Mouse (Mus musculus) hindbrain, embryonic 11.5 days (tissue): ENCODE measurements at regions not wholly inside any gene's neighbourhood (a gene's known extent, or its start where the extent isn't known, plus 50 kb on each side); places are given as distances from the start of the nearest gene placed in this dataset.

Experiments
- ATAC-seq: fragments of 200-750 bp; cut with Nextera tagmentation; 2 replicates; pipeline ENCODE4 v1.8.0; 2017; ENCODE audit warnings: mild to moderate bottlenecking, moderate TSS enrichment, moderate library complexity; ENCODE audit not compliant: low FRiP score
- DNase-seq: peaks from one replicate; pipeline ENCODE4 v3.0.0-alpha.2; 2015; ENCODE audit warnings: low spot score
- H3K27ac ChIP-seq: fragments of 300-500 bp; sonication (generic); 2 replicates; pipeline ENCODE4 v1.5.1; 2014; ENCODE audit warnings: mild to moderate bottlenecking, low read depth, low read length
- H3K27me3 ChIP-seq: fragments of 300-500 bp; sonication (generic); 2 replicates; pipeline ENCODE4 v1.6.1; 2014; ENCODE audit warnings: mild to moderate bottlenecking, low read length, moderate library complexity, mixed read lengths; ENCODE audit not compliant: control insufficient read depth, insufficient read depth
- H3K36me3 ChIP-seq: fragments of 300-500 bp; sonication (generic); 2 replicates; pipeline ENCODE4 v1.6.1; 2014; ENCODE audit warnings: mild to moderate bottlenecking, low read length, moderate library complexity, mixed read lengths; ENCODE audit not compliant: control insufficient read depth, insufficient read depth
- H3K4me1 ChIP-seq: fragments of 300-500 bp; sonication (generic); replicated peaks from 2 replicates; pipeline ENCODE4 v1.6.1; 2014; ENCODE audit warnings: low read length, mixed read lengths; ENCODE audit not compliant: control insufficient read depth, insufficient read depth
- H3K4me2 ChIP-seq: fragments of 300-500 bp; sonication (generic); replicated peaks from 2 replicates; pipeline ENCODE4 v1.6.1; 2014; ENCODE audit warnings: mild to moderate bottlenecking, low read depth, low read length
- H3K4me3 ChIP-seq: fragments of 300-500 bp; sonication (generic); 2 replicates; pipeline ENCODE4 v1.5.1; 2014; ENCODE audit warnings: low read depth, low read length
- H3K9ac ChIP-seq: fragments of 300-500 bp; sonication (generic); 2 replicates; pipeline ENCODE4 v1.6.1; 2014; ENCODE audit warnings: low read depth, low read length
- H3K9me3 ChIP-seq: fragments of 300-500 bp; sonication (generic); 2 replicates; pipeline ENCODE4 v1.6.1; 2016; ENCODE audit warnings: low read length; ENCODE audit not compliant: control insufficient read depth
- WGBS: fragments of 180-500 bp; shearing (Covaris S2); extraction: QIAGEN DNeasy Blood & Tissue Kit; methylation state at CpG from one replicate; pipeline ENCODE4 v1.1.7; 2014; 5-methylcytosine and 5-hydroxymethylcytosine counted together

- Histone ChIP-seq H3K4me1 (no peaks in the 10 kb centered on the region), H3K4me3 (no peak overlapping the region), H3K9me3 (no peaks in the 10 kb centered on the region), H3K9ac (no peak overlapping the region), H3K4me2 (no peak overlapping the region), H3K27ac (no peak overlapping the region), H3K27me3 (no peaks in the 10 kb centered on the region), H3K36me3 (no peaks in the 10 kb centered on the region)
- ATAC-seq (no peak), DNase-seq (no peak)
- WGBS = 82% methylated on average over 4 of the region's 4 CpGs
These were observed 458.2 kb upstream of the Atp11b start for GRCm38 (mm10) chr3:35295746-35296145.

- ATAC-seq = no peak
- no peaks in the 10 kb centered on the region for H3K36me3 ChIP-seq
- no peak overlapping the region for H3K9ac ChIP-seq
- H3K27me3 ChIP-seq = no peaks in the 10 kb centered on the region
- H3K4me2 ChIP-seq = no peak overlapping the region
- no peaks in the 10 kb centered on the region for H3K4me1 ChIP-seq
- H3K4me3 ChIP-seq = no peak overlapping the region
- H3K27ac ChIP-seq = no peak overlapping the region
- no peak for DNase-seq
- peaks cover 4% of the 10 kb centered on the region; the same call in 1 of the 2 replicates for H3K9me3 ChIP-seq
These were observed 454.9 kb upstream of the Atp11b start for GRCm38 (mm10) chr3:35299036-35299435.

GRCm38 (mm10) chr3:35306013-35306412, 447.9 kb upstream of the Atp11b start:
- H3K9ac ChIP-seq = no peak overlapping the region
- peaks cover 4% of the 10 kb centered on the region; the same call in 1 of the 2 replicates for H3K9me3 ChIP-seq
- DNase-seq (no peak), ATAC-seq (no peak)
- no peak overlapping the region for H3K4me2 ChIP-seq
- no peak overlapping the region for H3K4me3 ChIP-seq
- H3K36me3 ChIP-seq = no peaks in the 10 kb centered on the region
- H3K27me3 ChIP-seq = no peaks in the 10 kb centered on the region
- H3K27ac ChIP-seq = no peak overlapping the region
- no peaks in the 10 kb centered on the region for H3K4me1 ChIP-seq
- 93% methylated on average over 4 of the region's 4 CpGs for WGBS

GRCm38 (mm10) chr3:35314177-35314576, 439.7 kb upstream of the Atp11b start:
- no peak overlapping the region for H3K9ac ChIP-seq
- no peak overlapping the region for H3K4me2 ChIP-seq

GRCm38 (mm10) chr3:35315162-35315561, 438.7 kb upstream of the Atp11b start:
- H3K27ac ChIP-seq = no peak overlapping the region
- ATAC-seq (no peak), DNase-seq (no peak)
- no peak overlapping the region for H3K4me3 ChIP-seq
- no peak overlapping the region for H3K4me2 ChIP-seq
- WGBS = 84% methylated on average over 6 of the region's 6 CpGs
- no peaks in the 10 kb centered on the region for H3K36me3 ChIP-seq
- H3K4me1 ChIP-seq = no peaks in the 10 kb centered on the region; the same call in 1 of the 2 replicates
- H3K9ac ChIP-seq = no peak overlapping the region
- H3K9me3 ChIP-seq = no peaks in the 10 kb centered on the region
- H3K27me3 ChIP-seq = no peaks in the 10 kb centered on the region

More at GRCm38 (mm10) chr3:35314177-35314576, 439.7 kb upstream of the Atp11b start:
- H3K4me3 ChIP-seq = no peak overlapping the region
- 80% methylated on average over 10 of the region's 10 CpGs for whole genome bisulfite sequencing
- H3K4me1 ChIP-seq = no peaks in the 10 kb centered on the region; the same call in 1 of the 2 replicates
- no peak for ATAC-seq
- H3K27me3 ChIP-seq = no peaks in the 10 kb centered on the region
- DNase-seq = no peak
- no peak overlapping the region for H3K27ac ChIP-seq
- no peaks in the 10 kb centered on the region for H3K9me3 ChIP-seq
- H3K36me3 ChIP-seq = no peaks in the 10 kb centered on the region

GRCm38 (mm10) chr3:35318348-35318747, 435.6 kb upstream of the Atp11b start:
- no peaks in the 10 kb centered on the region; the same call in none of the 2 replicates for H3K4me1 ChIP-seq
- no peaks in the 10 kb centered on the region for H3K27me3 ChIP-seq
- H3K36me3 ChIP-seq = no peaks in the 10 kb centered on the region
- H3K4me3 ChIP-seq = no peak overlapping the region
- no peak for DNase-seq
- WGBS = 70% methylated on average over 13 of the region's 13 CpGs
- no peak overlapping the region for H3K4me2 ChIP-seq
- no peaks in the 10 kb centered on the region for H3K9me3 ChIP-seq
- no peak overlapping the region for H3K27ac ChIP-seq
- no peak for ATAC-seq
- no peak overlapping the region for H3K9ac ChIP-seq

GRCm38 (mm10) chr3:35320844-35321393, 433.0 kb upstream of the Atp11b start:
- Histone ChIP-seq H3K36me3 (no peaks in the 10 kb centered on the region), H3K4me2 (no peak overlapping the region), H3K4me3 (no peak overlapping the region), H3K9me3 (no peaks in the 10 kb centered on the region), H3K9ac (no peak overlapping the region), H3K27me3 (no peaks in the 10 kb centered on the region), H3K27ac (no peak overlapping the region), H3K4me1 (peaks cover 2% of the 10 kb centered on the region; the same call in 1 of the 2 replicates)
- ATAC-seq (no peak), DNase-seq (no peak)
- whole genome bisulfite sequencing = 52% methylated on average over 7 of the region's 7 CpGs

- no peak for DNase-seq
- H3K4me3 ChIP-seq = no peak overlapping the region
- no peak for ATAC-seq
- H3K27me3 ChIP-seq = no peaks in the 10 kb centered on the region
- 38% methylated on average over 2 of the region's 2 CpGs for WGBS
- H3K36me3 ChIP-seq = no peaks in the 10 kb centered on the region
- no peak overlapping the region for H3K27ac ChIP-seq
- peaks cover 2% of the 10 kb centered on the region; the same call in 1 of the 2 replicates for H3K4me1 ChIP-seq
- no peak overlapping the region for H3K4me2 ChIP-seq
- no peaks in the 10 kb centered on the region for H3K9me3 ChIP-seq
- no peak overlapping the region for H3K9ac ChIP-seq
These were observed 431.9 kb upstream of the Atp11b start for GRCm38 (mm10) chr3:35321991-35322390.

- WGBS = 88% methylated on average over 4 of the region's 4 CpGs
- Histone ChIP-seq H3K27ac (no peak overlapping the region), H3K36me3 (no peaks in the 10 kb centered on the region), H3K27me3 (no peaks in the 10 kb centered on the region), H3K4me1 (peaks cover 2% of the 10 kb centered on the region; the same call in 1 of the 2 replicates), H3K9ac (no peak overlapping the region), H3K9me3 (no peaks in the 10 kb centered on the region), H3K4me2 (no peak overlapping the region), H3K4me3 (no peak overlapping the region)
- ATAC-seq = no peak
- no peak for DNase-seq
These were observed 431.0 kb upstream of the Atp11b start for GRCm38 (mm10) chr3:35322899-35323298.
